ENCODE assay signal across 8 mouse cellular contexts in the genomic region with DNA sequence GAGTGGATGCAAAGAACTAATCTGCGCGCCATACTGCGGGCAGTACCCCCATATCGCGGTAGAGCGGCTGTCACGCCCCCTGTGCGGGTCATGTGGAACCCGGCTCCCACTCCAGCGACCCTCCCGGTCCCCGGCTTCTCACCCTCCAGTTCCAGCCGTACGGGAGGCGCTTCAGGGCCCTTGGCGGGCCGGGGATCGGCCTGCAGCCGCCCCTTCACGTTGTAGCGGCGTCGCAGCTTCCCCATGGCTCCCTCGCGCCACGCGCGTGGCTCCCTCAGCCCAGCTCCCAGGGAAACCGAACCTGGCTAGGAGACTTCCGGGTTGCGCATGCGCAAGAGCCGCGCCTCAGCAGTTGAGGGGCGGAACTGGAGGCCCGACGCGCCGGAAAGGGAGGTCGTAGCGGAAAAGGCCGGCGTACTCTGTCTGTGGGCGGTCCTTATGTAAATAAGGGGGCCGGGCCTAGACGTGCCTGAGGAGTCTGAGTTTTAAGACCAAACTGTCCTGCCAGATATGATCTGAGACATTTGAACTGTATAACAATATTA. TPM values are rescaled to one million over a fixed set of nuclear protein-coding genes. Genes with fewer than 3 reads are reported as not detected.
DNase-seq lines count a peak whose midpoint lies in the region; ATAC-seq and TF ChIP-seq lines count a peak whose summit lies in the region.

A gene (minus strand): TSS at position 329 of the 545 bp plus-strand sequence.

- H3K4me2 ChIP-seq in forebrain, postnatal 0 days (ENCODE audit: low read depth), result peak within 1 kb of the TSS; percentile 80
- peak within 1 kb of the TSS; percentile 91 for H3K4me2 ChIP-seq in lung, embryonic 15.5 days

- peak; percentile 94 to 97 for TF ChIP-seq POLR2A in MEL (IDR thresholded peaks at IDR 0.05; ENCODE audit: control insufficient read depth in 1 of 2, insufficient read depth in 1 of 2, low read depth in 1 of 2, low read length in 2 of 2, poor library complexity in 1 of 2)
- peak; percentile 66; the same call in 1 of the 2 replicates for TF ChIP-seq POLR2A in cerebellum, adult 2 months (IDR thresholded peaks at IDR 0.05; ENCODE audit: borderline replicate concordance, insufficient read depth, low read length)

- DNase-seq in MEL (ENCODE audit: low read depth, low spot score), result peak; percentile 98
- peak; percentile 92 to 94 for DNase-seq in cerebellum, adult 2 months
- DNase-seq in forebrain, postnatal 0 days, result peak; percentile 97
- peak; percentile 95 for DNase-seq in heart, postnatal 4 days
- peak; percentile 87 to 94 for DNase-seq in layer of hippocampus, adult 8-10 months (ENCODE audit: low spot score in 2 of 2)
- DNase-seq in ovary, adult 18-20 months (ENCODE audit: low spot score), result peak; percentile 91
- DNase-seq in thymus, postnatal 0 days (ENCODE audit: low spot score), result peak; percentile 97

- no peak; a peak in 1 of 4 replicates for TF ChIP-seq EP300 in MEL (IDR thresholded peaks at IDR 0.05; ENCODE audit: low read depth in 1 of 2, low read length in 2 of 2)

- peaks cover 16% of the 10 kb centered on the region for H3K79me2 ChIP-seq in MEL (ENCODE audit: control insufficient read depth, insufficient read depth, low read length, poor library complexity)

- H3K9ac ChIP-seq in MEL (ENCODE audit: control insufficient read depth, low read depth, low read length, poor library complexity, severe bottlenecking), result peak within 1 kb of the TSS; percentile 90
- H3K9ac ChIP-seq in forebrain, postnatal 0 days, result peak within 1 kb of the TSS; percentile 76
- peak within 1 kb of the TSS; percentile 87 for H3K9ac ChIP-seq in lung, embryonic 15.5 days

- no peak for TF ChIP-seq RAD21 in MEL (IDR thresholded peaks at IDR 0.05; ENCODE audit: low read depth, low read length)

- H3K27ac ChIP-seq in MEL (ENCODE audit: control insufficient read depth, low read depth, low read length), result peak within 1 kb of the TSS; percentile 69
- no peak within 1 kb of the TSS for H3K27ac ChIP-seq in cerebellum, adult 2 months (ENCODE audit: insufficient read depth, low read length)
- peak within 1 kb of the TSS; percentile 89 for H3K27ac ChIP-seq in forebrain, postnatal 0 days (ENCODE audit: low read depth, low read length)
- H3K27ac ChIP-seq in lung, embryonic 15.5 days, result peak within 1 kb of the TSS; percentile 54; the same call in 1 of the 2 replicates

- peak; percentile 98 for ATAC-seq in forebrain, postnatal 0 days
- peak; percentile 97 for ATAC-seq in lung, embryonic 15.5 days (ENCODE audit: borderline replicate concordance, extremely low read depth, low FRiP score, low TSS enrichment)

- H3K9me3 ChIP-seq in MEL (replicated peaks; ENCODE audit: insufficient read depth, low read length), result no peaks in the 10 kb centered on the region
- H3K9me3 ChIP-seq in forebrain, postnatal 0 days (ENCODE audit: low read length), result no peaks in the 10 kb centered on the region
- H3K9me3 ChIP-seq in lung, embryonic 15.5 days, result no peaks in the 10 kb centered on the region

- H3K4me1 ChIP-seq in MEL (ENCODE audit: control insufficient read depth in 1 of 2, insufficient read depth in 2 of 2, low read length in 2 of 2), result peaks cover 0 to 7% of the 10 kb centered on the region in 2 experiments; a peak in 3 of 4 replicates
- peaks cover 7% of the 10 kb centered on the region for H3K4me1 ChIP-seq in cerebellum, adult 2 months (ENCODE audit: control insufficient read depth, insufficient read depth, low read length)
- H3K4me1 ChIP-seq in forebrain, postnatal 0 days (ENCODE audit: insufficient read depth), result no peaks in the 10 kb centered on the region; the same call in 1 of the 2 replicates
- peaks cover 15% of the 10 kb centered on the region for H3K4me1 ChIP-seq in lung, embryonic 15.5 days

- no peaks in the 10 kb centered on the region for H3K27me3 ChIP-seq in MEL (ENCODE audit: control insufficient read depth in 1 of 2, insufficient read depth in 2 of 2, low read length in 2 of 2)
- no peaks in the 10 kb centered on the region for H3K27me3 ChIP-seq in cerebellum, adult 2 months (ENCODE audit: control insufficient read depth, insufficient read depth, low read length)
- no peaks in the 10 kb centered on the region for H3K27me3 ChIP-seq in forebrain, postnatal 0 days (ENCODE audit: insufficient read depth, low read length)
- no peaks in the 10 kb centered on the region for H3K27me3 ChIP-seq in lung, embryonic 15.5 days

- peaks cover 7 to 9% of the 10 kb centered on the region in 2 experiments for H3K36me3 ChIP-seq in MEL (ENCODE audit: control insufficient read depth in 1 of 2, insufficient read depth in 2 of 2, low read length in 2 of 2)
- H3K36me3 ChIP-seq in forebrain, postnatal 0 days (ENCODE audit: insufficient read depth), result peaks cover 25% of the 10 kb centered on the region
- peaks cover 26% of the 10 kb centered on the region for H3K36me3 ChIP-seq in lung, embryonic 15.5 days

- under 1% methylated on average over 46 of the region's 46 CpGs for WGBS in cerebellum, adult 2 months
- 2% methylated on average over 46 of the region's 46 CpGs for WGBS in forebrain, postnatal 0 days
- under 1% methylated on average over 46 of the region's 46 CpGs for WGBS in lung, embryonic 15.5 days

- peak within 1 kb of the TSS; percentile 71 to 99 for H3K4me3 ChIP-seq in MEL (ENCODE audit: control insufficient read depth in 1 of 2, insufficient read depth in 1 of 2, low read depth in 2 of 2, low read length in 2 of 2)
- H3K4me3 ChIP-seq in cerebellum, adult 2 months (replicated peaks; ENCODE audit: insufficient read depth, low read depth, low read length), result peak within 1 kb of the TSS; percentile 61
- peak within 1 kb of the TSS; percentile 83 for H3K4me3 ChIP-seq in forebrain, postnatal 0 days (ENCODE audit: low read depth, low read length)
- peak within 1 kb of the TSS; percentile 91 for H3K4me3 ChIP-seq in lung, embryonic 15.5 days

- TF ChIP-seq CTCF in MEL (IDR thresholded peaks at IDR 0.05 in 2 of 3, conservative IDR thresholded peaks at IDR 0.05 in 1 of 3; ENCODE audit: control insufficient read depth in 1 of 3, insufficient read depth in 1 of 3, low read depth in 2 of 3, low read length in 3 of 3, poor library complexity in 1 of 3, severe bottlenecking in 1 of 3), result no peak
- no peak for TF ChIP-seq CTCF in cerebellum, adult 2 months (IDR thresholded peaks at IDR 0.05; ENCODE audit: borderline replicate concordance, insufficient read depth, low read depth, low read length)
- TF ChIP-seq CTCF in forebrain, postnatal 0 days (IDR thresholded peaks at IDR 0.05; ENCODE audit: low read depth), result no peak; the same call in 1 of the 2 replicates

TF ChIP-seq in MEL, 35 proteins besides CTCF, POLR2A, EP300 and RAD21:
- TF ChIP-seq MXI1 (IDR thresholded peaks at IDR 0.05; ENCODE audit: low read depth, low read length), result peak; percentile 98
- TF ChIP-seq MAZ (IDR thresholded peaks at IDR 0.05; ENCODE audit: low read depth, low read length), result 0 out of 2 replicates have a peak, but pooled peaks have one; percentile 30
- TF ChIP-seq ZKSCAN1 (IDR thresholded peaks at IDR 0.05; ENCODE audit: low read depth, low read length), result no peak
- no peak for TF ChIP-seq ZC3H11A (IDR thresholded peaks at IDR 0.05; ENCODE audit: low read depth, low read length)
- peak; percentile 90 for TF ChIP-seq POLR2AphosphoS2 (IDR thresholded peaks at IDR 0.05; ENCODE audit: low read length)
- TF ChIP-seq USF1 (IDR thresholded peaks at IDR 0.05; ENCODE audit: low read depth, low read length), result peak; percentile 46
- peak; percentile 30; the same call in 1 of the 2 replicates for TF ChIP-seq TBP (IDR thresholded peaks at IDR 0.05; ENCODE audit: low read depth, low read length)
- peak; percentile 84; the same call in 1 of the 2 replicates for TF ChIP-seq ZMIZ1 (IDR thresholded peaks at IDR 0.05; ENCODE audit: low read depth, low read length)
- TF ChIP-seq NELFE (IDR thresholded peaks at IDR 0.05; ENCODE audit: low read depth, low read length), result peak; percentile 98
- TF ChIP-seq ZNF384 (IDR thresholded peaks at IDR 0.05; ENCODE audit: low read depth, low read length), result no peak
- TF ChIP-seq MYB (IDR thresholded peaks at IDR 0.05; ENCODE audit: low read depth, low read length), result no peak
- peak; percentile 93 for TF ChIP-seq MYC (IDR thresholded peaks at IDR 0.05; ENCODE audit: low read depth, low read length)
- TF ChIP-seq SIN3A (IDR thresholded peaks at IDR 0.05; ENCODE audit: low read length), result peak; percentile 92
- peak; percentile 88 for TF ChIP-seq ELF1 (IDR thresholded peaks at IDR 0.05; ENCODE audit: low read depth, low read length)
- peak; percentile 100 for TF ChIP-seq NRF1 (IDR thresholded peaks at IDR 0.05; ENCODE audit: insufficient read depth, low read depth, low read length, poor library complexity, severe bottlenecking)
- TF ChIP-seq MAX (IDR thresholded peaks at IDR 0.05; ENCODE audit: low read length), result peak; percentile 93
- peak; percentile 84 for TF ChIP-seq HCFC1 (IDR thresholded peaks at IDR 0.05; ENCODE audit: low read depth, low read length)
- TF ChIP-seq TCF12 (IDR thresholded peaks at IDR 0.05; ENCODE audit: low read depth, low read length), result peak; percentile 44; the same call in 1 of the 2 replicates
- no peak for TF ChIP-seq CHD1 (IDR thresholded peaks at IDR 0.05; ENCODE audit: low read depth, low read length)
TF ChIP-seq in MEL: peak in this region for 14.

RNA-seq across cellular contexts. Expression of the gene that starts here (rescaled TPM):
- 26.0 and 27.4 TPM in 2 replicates for total RNA-seq in MEL (2012; rRNA removed)
- 100 to 1,000 TPM in 1 of 2 experiments, 10 to 100 TPM in 1; 55.3 to 549 TPM for polyA plus RNA-seq in MEL (2012; ENCODE audit: insufficient read depth in 1 of 2, insufficient read length in 2 of 2, low read depth in 1 of 2, low replicate concordance in 2 of 2, missing spikeins in 1 of 2)
- polyA plus RNA-seq in cerebellum, adult 2 months (2012; rRNA removed), result 19.6 and 21.4 TPM in 2 replicates
- total RNA-seq in forebrain, postnatal 0 days (2014; rRNA removed), result 22.5 and 27.1 TPM in 2 replicates
- polyA plus RNA-seq in forebrain, postnatal 0 days (2015; fragmentation: Nextera tagmentation; extraction: Ambion mirVana), result 6.5 and 11.0 TPM in 2 replicates
- 10 to 100 TPM; 13.6 to 14.6 TPM for total RNA-seq in heart, postnatal 4 days (2021)
- total RNA-seq in layer of hippocampus, adult 8-10 months (2022), result 10 to 100 TPM; 13.2 to 13.5 (median 13.4) TPM
- polyA plus RNA-seq in lung, embryonic 15.5 days (2015; fragmentation: Nextera tagmentation; extraction: Ambion mirVana), result 9.9 and 11.7 TPM in 2 replicates
- 8.1 and 8.2 TPM in 2 replicates for polyA plus RNA-seq in thymus, postnatal 0 days (2015; fragmentation: Nextera tagmentation; extraction: Ambion mirVana)
